Mouse (Mus musculus) Muller cell, postnatal 12 days (primary cell): Measurements from ENCODE around the gene Gpat3.
A peak's percentile ranks its signal among the peaks of the same experiment; 100 is the strongest.

Experiments used
- DNase-seq: peaks from one replicate; pipeline ENCODE4 v3.0.0-alpha.2; 2015; ENCODE audit errors: inconsistent ontology term

Gene Gpat3

DNA sequence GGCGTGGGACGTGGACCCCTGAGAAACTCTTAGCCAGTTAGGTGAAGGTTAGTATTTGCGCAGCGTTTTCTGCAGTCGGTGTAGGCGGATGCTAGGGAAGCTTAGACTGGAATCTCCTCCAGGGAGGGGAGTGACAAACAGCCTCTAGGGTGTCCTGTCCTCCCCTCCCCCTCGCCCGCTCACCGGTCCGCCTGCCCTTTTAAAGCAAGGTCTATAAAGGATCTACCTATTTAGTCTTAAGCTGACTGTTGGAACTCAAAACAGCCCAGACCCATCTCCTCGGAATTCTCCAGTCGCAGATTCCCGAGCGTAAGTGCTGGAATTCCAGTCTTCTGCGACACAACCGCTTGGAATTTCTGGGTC lies at the start of gene Gpat3:
TSS of gene Gpat3 (plus strand) at position 229 of the 363 bp plus-strand sequence.
- no peak for DNase-seq

GRCm38 (mm10) chr5:100798165-100798860 lies 47.2 kb upstream of the Gpat3 start, which contains the start of the genes Helq and Mrps18c:
Helq (minus strand) TSS chr5:100798598.
Mrps18c (plus strand) TSS chr5:100798627.
- peak; percentile 95 for DNase-seq

GRCm38 (mm10) chr5:100818341-100818740 lies 27.2 kb upstream of the Gpat3 start:
- no peak for DNase-seq

GRCm38 (mm10) chr5:100819568-100820480 lies 25.7 kb upstream of the Gpat3 start:
- DNase-seq, result peak; percentile 12

GRCm38 (mm10) chr5:100820483-100821184 lies 24.9 kb upstream of the Gpat3 start, which contains the start of gene Abraxas1:
Abraxas1 (minus strand) TSS chr5:100820965.
- peak; percentile 82 for DNase-seq

DNA sequence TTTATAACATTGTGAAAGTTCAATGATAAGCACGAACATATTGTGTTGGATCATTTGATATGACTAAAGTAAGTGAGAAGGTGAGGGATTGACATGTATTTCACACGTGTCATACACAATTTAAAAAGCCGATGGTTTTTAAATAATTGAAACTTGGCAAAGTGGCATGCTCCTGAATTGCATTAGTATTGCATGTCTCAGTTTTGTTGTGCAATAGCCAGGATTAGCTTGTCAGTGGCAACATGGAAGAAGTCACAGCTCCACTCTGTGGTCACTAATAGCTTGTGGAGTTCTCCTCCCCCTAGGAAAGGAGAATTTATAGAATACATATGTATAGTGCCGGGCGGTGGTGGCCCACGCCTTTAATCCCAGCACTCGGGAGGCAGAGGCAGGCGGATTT lies 24.1 kb upstream of the Gpat3 start:
- DNase-seq, result no peak

DNA sequence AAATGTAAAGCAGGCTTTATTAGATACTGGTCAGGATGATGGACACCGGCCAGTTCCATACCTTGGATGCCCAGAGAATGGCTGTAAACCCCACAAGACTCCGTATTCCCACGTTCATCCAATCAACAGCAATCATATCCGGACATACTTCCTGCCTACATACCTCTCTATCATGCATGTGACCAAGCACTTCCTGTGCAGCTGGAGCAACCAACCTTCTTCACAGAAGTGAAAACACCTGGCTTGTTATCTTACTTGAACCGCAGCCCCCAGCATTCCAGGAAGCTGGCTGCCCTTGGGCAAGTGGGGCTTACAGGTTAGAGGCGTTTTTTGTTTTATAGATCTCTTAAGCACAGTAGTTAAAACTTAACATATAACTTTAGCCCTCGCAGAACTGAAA lies 22.7 kb upstream of the Gpat3 start:
- DNase-seq, result no peak

DNA sequence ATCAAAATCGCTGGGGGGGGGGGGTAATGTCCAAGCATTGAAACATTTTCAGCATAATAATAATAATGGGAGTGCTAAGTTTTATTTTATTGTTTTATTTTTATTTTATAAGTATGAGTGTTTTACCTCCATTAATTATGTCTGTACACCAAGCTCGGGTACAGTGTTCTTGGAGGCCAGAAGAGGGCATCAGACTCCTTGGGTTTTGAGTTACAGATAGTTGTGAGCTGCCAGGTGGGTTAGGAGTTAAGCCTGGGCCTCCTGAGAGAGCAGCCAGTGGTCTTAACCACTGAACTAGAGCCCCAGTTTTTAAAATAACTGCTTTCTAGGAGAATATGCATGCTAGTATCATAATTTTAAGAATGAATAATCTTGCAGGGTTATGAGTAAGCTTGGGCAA lies 19.5 kb upstream of the Gpat3 start:
- no peak for DNase-seq

DNA sequence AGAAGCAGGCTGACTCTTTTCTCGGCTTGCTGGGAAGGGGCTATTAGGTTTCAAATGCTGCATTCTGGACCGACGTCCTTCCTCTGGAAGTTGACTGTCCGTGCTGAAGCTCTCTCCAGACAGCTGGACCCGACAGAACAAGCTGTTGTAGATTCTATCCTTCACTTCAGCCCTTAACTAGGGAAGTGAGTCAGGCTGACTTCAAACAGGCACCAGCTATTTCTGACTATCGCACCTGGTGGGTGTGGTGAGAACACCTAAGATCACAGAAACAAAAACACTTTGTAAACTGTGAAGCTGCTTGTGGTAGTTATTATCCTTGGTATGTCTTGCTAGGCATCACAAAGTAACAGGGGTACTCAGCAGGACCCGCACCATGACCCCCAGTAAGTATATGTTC lies 19.0 kb upstream of the Gpat3 start:
- no peak for DNase-seq

- no peak for DNase-seq
These were observed 16.8 kb upstream of the Gpat3 start for GRCm38 (mm10) chr5:100828701-100829100.

DNA sequence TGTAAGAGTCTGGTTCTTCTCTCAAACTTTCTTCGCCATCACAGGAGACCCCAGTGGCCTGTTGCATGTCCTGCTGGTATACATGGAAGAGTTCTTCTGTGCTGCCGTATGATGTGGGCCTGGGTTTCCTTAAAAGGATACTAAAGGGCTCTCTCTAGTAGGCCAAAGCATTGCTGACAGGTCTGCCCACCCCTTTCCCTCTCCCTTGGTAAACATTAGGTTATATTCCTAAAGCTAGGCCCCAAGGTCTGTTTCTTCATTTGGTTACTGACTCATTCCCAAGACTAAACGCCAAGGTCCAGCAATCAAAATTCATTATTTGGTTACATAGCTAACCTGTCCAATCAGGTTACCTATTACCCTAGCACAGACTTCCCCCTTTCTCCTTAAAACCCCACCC lies 12.8 kb upstream of the Gpat3 start:
- DNase-seq, result no peak

DNA sequence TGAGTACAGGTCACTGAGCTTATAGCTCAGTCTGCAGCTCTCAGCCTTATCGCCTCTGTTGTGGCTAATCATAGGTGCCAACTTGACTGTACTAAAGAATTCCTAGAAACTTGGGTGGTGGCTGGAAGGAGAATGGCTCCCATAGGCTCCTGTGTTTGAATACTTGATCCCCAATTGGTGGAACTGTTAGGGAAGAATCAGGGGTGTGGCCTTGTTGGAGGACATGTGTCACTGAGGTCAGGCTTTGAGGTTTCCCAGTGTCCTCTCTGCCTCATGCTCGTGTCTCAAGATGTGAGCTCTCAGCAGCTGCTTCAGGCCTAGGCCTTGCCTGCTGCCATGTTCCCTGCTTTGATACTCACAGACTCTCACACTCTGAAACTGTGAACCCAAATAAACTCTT lies 11.7 kb upstream of the Gpat3 start:
- DNase-seq, result no peak

- no peak for DNase-seq
These were observed 9.5 kb upstream of the Gpat3 start for GRCm38 (mm10) chr5:100835862-100836538.

GRCm38 (mm10) chr5:100837907-100838306 lies 7.6 kb upstream of the Gpat3 start:
- DNase-seq, result no peak

DNA sequence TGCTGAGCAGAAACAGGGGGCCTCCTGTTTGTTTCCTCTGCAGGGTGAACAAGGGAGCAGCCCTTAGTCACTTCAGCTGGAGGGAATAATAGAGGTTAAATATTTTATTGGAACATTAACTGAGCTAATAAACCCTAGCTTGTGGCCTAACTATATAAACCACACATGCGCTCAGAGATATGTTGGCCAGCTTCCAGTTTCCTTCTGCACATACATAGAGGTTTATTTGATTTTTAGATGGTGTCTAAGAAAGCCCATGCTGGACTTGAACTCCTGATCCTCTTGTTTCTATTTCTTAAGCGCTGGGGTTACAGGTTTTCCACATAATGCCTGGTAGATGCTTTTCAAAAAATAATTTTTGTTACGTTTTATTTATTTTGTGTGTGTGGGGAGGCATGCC lies 1.0 kb upstream of the Gpat3 start:
- no peak for DNase-seq

GRCm38 (mm10) chr5:100845848-100846598 lies 510 bp downstream of the Gpat3 start:
- DNase-seq, result peak; percentile 90

GRCm38 (mm10) chr5:100846599-100846920 lies 1.0 kb downstream of the Gpat3 start:
- no peak for DNase-seq

DNA sequence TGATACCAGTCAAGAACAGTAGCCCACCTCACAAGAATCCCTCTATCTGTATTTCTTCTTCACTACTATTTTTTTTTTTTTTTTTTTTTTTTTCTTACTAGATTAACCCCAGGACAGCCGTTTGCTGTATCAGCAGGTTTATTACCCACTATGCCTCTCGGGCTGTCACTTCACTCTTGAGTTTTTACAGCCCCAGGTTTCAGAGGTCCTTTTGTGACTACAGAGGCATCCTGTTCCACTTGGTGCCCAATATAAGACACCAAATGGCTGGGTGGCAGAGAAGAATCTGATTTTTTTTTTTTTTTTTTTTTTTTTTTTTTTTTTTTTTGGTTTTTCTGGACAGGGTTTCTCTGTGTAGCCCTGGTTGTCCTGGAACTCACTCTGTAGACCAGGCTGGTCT lies 1.6 kb downstream of the Gpat3 start:
- no peak for DNase-seq

DNA sequence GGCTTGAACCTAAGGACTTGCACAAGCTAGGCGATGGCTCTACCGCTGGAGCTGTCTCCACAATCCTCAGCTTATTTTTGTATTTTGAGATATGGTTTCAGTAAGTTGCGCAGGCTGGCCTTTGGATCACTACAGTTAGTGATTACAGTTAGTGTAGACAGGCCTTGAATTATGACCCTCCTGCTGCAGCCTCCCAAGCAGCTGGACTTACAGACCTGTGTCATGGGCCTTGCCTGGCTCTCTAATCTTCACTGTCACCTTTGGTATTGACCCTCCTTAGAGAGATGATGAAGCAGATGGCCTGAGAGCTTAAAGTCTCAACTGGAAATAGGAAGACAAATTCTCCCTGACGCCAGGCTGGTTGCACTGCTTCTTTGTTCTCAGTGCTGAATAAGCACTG lies 8.4 kb downstream of the Gpat3 start:
- DNase-seq, result no peak

GRCm38 (mm10) chr5:100856552-100856951 lies 11.0 kb downstream of the Gpat3 start:
- no peak for DNase-seq

GRCm38 (mm10) chr5:100860417-100861053 lies 15.0 kb downstream of the Gpat3 start:
- peak; percentile 80 for DNase-seq
